Comparison of ENCODE assay signal across 8 mouse cellular contexts in the genomic region with DNA sequence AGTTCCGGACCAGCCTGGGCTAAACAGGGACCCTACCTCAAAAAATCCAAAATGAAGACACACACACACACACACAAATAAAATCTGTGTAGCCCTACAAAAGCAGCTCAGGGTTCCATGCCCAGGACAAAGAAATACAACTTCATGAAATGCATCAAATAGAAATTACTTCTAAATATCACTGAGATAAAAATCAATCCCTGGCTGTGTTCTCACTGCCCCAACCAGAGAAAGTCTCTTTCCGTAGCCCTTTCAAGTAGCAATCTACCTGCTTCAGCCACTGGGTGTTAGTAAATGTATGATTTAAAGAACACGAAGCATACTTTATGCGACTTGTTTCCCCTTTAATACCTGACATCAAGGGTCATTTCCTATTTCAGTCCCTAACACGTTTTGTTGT. TPM values are rescaled to one million over a fixed set of nuclear protein-coding genes. Genes with fewer than 3 reads are reported as not detected.
A peak's percentile ranks its signal among the peaks of the same experiment; 100 is the strongest.
DNase-seq lines count a peak whose midpoint lies in the region; ATAC-seq and TF ChIP-seq lines count a peak whose summit lies in the region.
"Had no signal": no experiment of that assay in that cellular context is flagged by ENCODE, and none has a peak within 500 bp of the region (broad histone marks: within the 10 kb centered on the region; RNA-seq: fewer than 3 reads in every experiment).

No protein-coding gene starts in this region.

- H3K4me3 ChIP-seq in lung, embryonic 16.5 days (ENCODE audit: low read length) = peak overlapping the region; percentile 79
- peak overlapping the region; percentile 84 for H3K4me3 ChIP-seq in forebrain, embryonic 12.5 days (replicated peaks)
- peak overlapping the region; percentile 74 for H3K4me3 ChIP-seq in limb, embryonic 14.5 days (replicated peaks; ENCODE audit: low read length)
- peak overlapping the region; percentile 82 for H3K4me3 ChIP-seq in stomach, embryonic 16.5 days (replicated peaks; ENCODE audit: low read length)
- H3K4me3 ChIP-seq in thymus, adult 2 months (ENCODE audit: control insufficient read depth, insufficient read depth, low read length) = no peak overlapping the region

- H3K4me2 ChIP-seq in lung, embryonic 16.5 days (ENCODE audit: low read depth, low read length) = peak overlapping the region; percentile 92
- H3K4me2 ChIP-seq in forebrain, embryonic 12.5 days = peak overlapping the region; percentile 78
- H3K4me2 ChIP-seq in limb, embryonic 14.5 days (replicated peaks; ENCODE audit: low read depth, low read length, severe bottlenecking) = peak overlapping the region; percentile 73
- peak overlapping the region; percentile 75 for H3K4me2 ChIP-seq in stomach, embryonic 16.5 days (ENCODE audit: low read depth, low read length)

- H3K4me1 ChIP-seq in lung, embryonic 16.5 days (replicated peaks; ENCODE audit: control insufficient read depth, insufficient read depth, low read length) = peaks cover 17% of the 10 kb centered on the region
- peaks cover 22% of the 10 kb centered on the region for H3K4me1 ChIP-seq in forebrain, embryonic 12.5 days
- H3K4me1 ChIP-seq in limb, embryonic 14.5 days (ENCODE audit: control insufficient read depth, insufficient read depth, low read length) = peaks cover 20% of the 10 kb centered on the region
- peaks cover 10% of the 10 kb centered on the region for H3K4me1 ChIP-seq in stomach, embryonic 16.5 days (ENCODE audit: control insufficient read depth, insufficient read depth, low read length)
- H3K4me1 ChIP-seq in thymus, adult 2 months (replicated peaks; ENCODE audit: control insufficient read depth, insufficient read depth, low read length) = peaks cover 10% of the 10 kb centered on the region

- no peak for DNase-seq in lung, postnatal 4 days
- DNase-seq in limb, embryonic 14.5 days (ENCODE audit: low spot score) = no peak
- DNase-seq in urinary bladder, adult 2 months (ENCODE audit: low spot score) = no peak
- DNase-seq in thymus, adult 2 months = no peak
- DNase-seq: lung, adult 18-20 months had no signal

- H3K9ac ChIP-seq in lung, embryonic 16.5 days (ENCODE audit: low read length) = peak overlapping the region; percentile 46
- H3K9ac ChIP-seq in forebrain, embryonic 12.5 days = peak overlapping the region; percentile 96
- peak overlapping the region; percentile 94 for H3K9ac ChIP-seq in limb, embryonic 14.5 days (ENCODE audit: low read depth, low read length, severe bottlenecking)
- H3K9ac ChIP-seq in stomach, embryonic 16.5 days (ENCODE audit: low read length) = peak overlapping the region; percentile 54; the same call in 1 of the 2 replicates

- no peak for TF ChIP-seq CTCF in thymus, adult 2 months (IDR thresholded peaks at IDR 0.05; ENCODE audit: borderline replicate concordance, control insufficient read depth, extremely low read depth, insufficient read depth, low read length, poor library complexity)

- ATAC-seq in lung, embryonic 16.5 days (ENCODE audit: low read depth) = no peak
- no peak for ATAC-seq in forebrain, embryonic 12.5 days (ENCODE audit: low FRiP score)
- ATAC-seq in limb, embryonic 14.5 days (ENCODE audit: low FRiP score, low read depth) = no peak
- no peak for ATAC-seq in stomach, embryonic 16.5 days (ENCODE audit: insufficient read depth, low FRiP score)

- peaks cover 11% of the 10 kb centered on the region; the same call in 1 of the 2 replicates for H3K36me3 ChIP-seq in lung, embryonic 16.5 days (ENCODE audit: control insufficient read depth, insufficient read depth, low read length)
- H3K36me3 ChIP-seq in forebrain, embryonic 12.5 days (replicated peaks) = peaks cover 23% of the 10 kb centered on the region
- H3K36me3 ChIP-seq in limb, embryonic 14.5 days (ENCODE audit: control insufficient read depth, insufficient read depth, low read length) = peaks cover 28% of the 10 kb centered on the region
- H3K36me3 ChIP-seq in stomach, embryonic 16.5 days (ENCODE audit: control insufficient read depth, insufficient read depth, low read length) = 0 out of 2 replicates have a peak, but pooled peaks cover 5% of the 10 kb centered on the region
- H3K36me3 ChIP-seq in thymus, adult 2 months (ENCODE audit: control insufficient read depth, insufficient read depth, low read length) = peaks cover 21% of the 10 kb centered on the region

- H3K27ac ChIP-seq in lung, embryonic 16.5 days (ENCODE audit: low read length) = no peak overlapping the region
- H3K27ac ChIP-seq in forebrain, embryonic 12.5 days = no peak overlapping the region
- H3K27ac ChIP-seq in limb, embryonic 14.5 days (replicated peaks; ENCODE audit: low read depth, low read length) = no peak overlapping the region
- H3K27ac ChIP-seq in stomach, embryonic 16.5 days (ENCODE audit: low read length) = no peak overlapping the region
- H3K27ac ChIP-seq in thymus, adult 2 months (ENCODE audit: control insufficient read depth, insufficient read depth, low read length) = no peak overlapping the region

- WGBS in lung, embryonic 16.5 days = 19% methylated on average over 5 of the region's 5 CpGs
- 35% methylated on average over 5 of the region's 5 CpGs for WGBS in forebrain, embryonic 12.5 days
- WGBS in limb, embryonic 14.5 days = 20% methylated on average over 5 of the region's 5 CpGs
- 26% methylated on average over 5 of the region's 5 CpGs for WGBS in stomach, embryonic 16.5 days
- 29% methylated on average over 5 of the region's 5 CpGs for WGBS in thymus, adult 2 months

- no peaks in the 10 kb centered on the region for H3K27me3 ChIP-seq in lung, embryonic 16.5 days (ENCODE audit: control insufficient read depth, insufficient read depth, low read depth, low read length)
- H3K27me3 ChIP-seq in forebrain, embryonic 12.5 days = no peaks in the 10 kb centered on the region
- no peaks in the 10 kb centered on the region for H3K27me3 ChIP-seq in limb, embryonic 14.5 days (ENCODE audit: control insufficient read depth, insufficient read depth, low read length)
- no peaks in the 10 kb centered on the region for H3K27me3 ChIP-seq in stomach, embryonic 16.5 days (ENCODE audit: control insufficient read depth, insufficient read depth, low read length)
- H3K27me3 ChIP-seq in thymus, adult 2 months (ENCODE audit: control insufficient read depth, insufficient read depth, low read length) = no peaks in the 10 kb centered on the region

- TF ChIP-seq POLR2A in limb, embryonic 14.5 days (IDR thresholded peaks at IDR 0.05; ENCODE audit: borderline replicate concordance, extremely low read depth, insufficient read depth, insufficient read length) = no peak
- TF ChIP-seq POLR2A in thymus, adult 2 months (IDR thresholded peaks at IDR 0.05; ENCODE audit: control insufficient read depth, extremely low read depth, insufficient read depth, low read length, poor library complexity) = no peak

- no peaks in the 10 kb centered on the region for H3K9me3 ChIP-seq in lung, embryonic 16.5 days (ENCODE audit: control insufficient read depth, low read length)
- no peaks in the 10 kb centered on the region for H3K9me3 ChIP-seq in forebrain, embryonic 12.5 days
- no peaks in the 10 kb centered on the region for H3K9me3 ChIP-seq in limb, embryonic 14.5 days (ENCODE audit: control insufficient read depth, low read length)
- no peaks in the 10 kb centered on the region for H3K9me3 ChIP-seq in stomach, embryonic 16.5 days (replicated peaks; ENCODE audit: control insufficient read depth, low read length)

RNA-seq across cellular contexts. Expression of a gene that starts 44.2 kb away (rescaled TPM):
- polyA plus RNA-seq in lung, embryonic 16.5 days (2015; fragmentation: Nextera tagmentation; extraction: Ambion mirVana) = 3.7 and 4.8 TPM in 2 replicates
- 6.1 and 6.9 TPM in 2 replicates for polyA plus RNA-seq in forebrain, embryonic 12.5 days (2016; fragmentation: Nextera tagmentation; extraction: Ambion mirVana)
- polyA plus RNA-seq in limb, embryonic 14.5 days (2012; rRNA removed) = 17.0 and 19.4 TPM in 2 replicates
- polyA plus RNA-seq in limb, embryonic 14.5 days (2014; fragmentation: Nextera tagmentation; extraction: Ambion mirVana) = 9.6 and 11.3 TPM in 2 replicates
- 3.3 and 4.5 TPM in 2 replicates for polyA plus RNA-seq in stomach, embryonic 16.5 days (2015; fragmentation: Nextera tagmentation; extraction: Ambion mirVana)
- polyA plus RNA-seq in urinary bladder, adult 2 months (2012; rRNA removed) = 14.1 and 14.3 TPM in 2 replicates
- 10.0 and 11.5 TPM in 2 replicates for polyA plus RNA-seq in thymus, adult 2 months (2012; rRNA removed)

RNA-seq across cellular contexts. Expression of a gene that starts 44.9 kb away (rescaled TPM):
- polyA plus RNA-seq in lung, embryonic 16.5 days (2015; fragmentation: Nextera tagmentation; extraction: Ambion mirVana) = 11.8 and 12.5 TPM in 2 replicates
- 7.4 and 9.1 TPM in 2 replicates for polyA plus RNA-seq in forebrain, embryonic 12.5 days (2016; fragmentation: Nextera tagmentation; extraction: Ambion mirVana)
- polyA plus RNA-seq in limb, embryonic 14.5 days (2012; rRNA removed) = 4.0 and 9.1 TPM in 2 replicates
- polyA plus RNA-seq in limb, embryonic 14.5 days (2014; fragmentation: Nextera tagmentation; extraction: Ambion mirVana) = 9.2 and 11.0 TPM in 2 replicates
- polyA plus RNA-seq in stomach, embryonic 16.5 days (2015; fragmentation: Nextera tagmentation; extraction: Ambion mirVana) = 9.4 and 9.7 TPM in 2 replicates
- 13.7 and 14.9 TPM in 2 replicates for polyA plus RNA-seq in urinary bladder, adult 2 months (2012; rRNA removed)
- polyA plus RNA-seq in thymus, adult 2 months (2012; rRNA removed) = 0.94 and 1.8 TPM in 2 replicates

Comparison
In these comparisons a context has a peak if more than half of its experiments do, and no peak if none do; other contexts are left out.
1. H3K9ac ChIP-seq: peak in every context shown above with its lines; median percentile 96 in forebrain, embryonic 12.5 days; 94 in limb, embryonic 14.5 days; 54 in stomach, embryonic 16.5 days; 46 in lung, embryonic 16.5 days.